Mouse (Mus musculus) kidney, embryonic 16.5 days (tissue): ENCODE measurements around the gene Mfsd7a. TPM values are rescaled to one million over a fixed set of nuclear protein-coding genes. Genes with fewer than 3 reads are reported as not detected.

ENCODE experiments used
- ATAC-seq: fragments of 200-750 bp; cut with Nextera tagmentation; 2 replicates; pipeline ENCODE4 v1.8.0; 2017; ENCODE audit warnings: moderate TSS enrichment; ENCODE audit not compliant: low FRiP score, low TSS enrichment
- H3K27ac ChIP-seq: fragments of 300-500 bp; sonication (generic); 2 replicates; pipeline ENCODE4 v1.5.1; 2014; ENCODE audit warnings: low read length
- H3K27me3 ChIP-seq: fragments of 300-500 bp; sonication (generic); 2 replicates; pipeline ENCODE4 v1.6.1; 2014; ENCODE audit warnings: low read length, control low read depth, mixed read lengths; ENCODE audit not compliant: insufficient read depth
- H3K36me3 ChIP-seq: fragments of 300-500 bp; sonication (generic); 2 replicates; pipeline ENCODE4 v1.6.1; 2014; ENCODE audit warnings: low read length, control low read depth, mixed read lengths; ENCODE audit not compliant: insufficient read depth
- H3K4me1 ChIP-seq: fragments of 300-500 bp; sonication (generic); 2 replicates; pipeline ENCODE4 v1.6.1; 2014; ENCODE audit warnings: low read length, control low read depth, mixed read lengths; ENCODE audit not compliant: insufficient read depth
- H3K4me2 ChIP-seq: fragments of 300-500 bp; sonication (generic); replicated peaks from 2 replicates; pipeline ENCODE4 v1.6.1; 2014; ENCODE audit warnings: low read depth, low read length
- H3K4me3 ChIP-seq: fragments of 300-500 bp; sonication (generic); 2 replicates; pipeline ENCODE4 v1.5.1; 2014; ENCODE audit warnings: mild to moderate bottlenecking, low read length
- H3K9ac ChIP-seq: fragments of 300-500 bp; sonication (generic); replicated peaks from 2 replicates; pipeline ENCODE4 v1.6.1; 2014; ENCODE audit warnings: low read length
- H3K9me3 ChIP-seq: fragments of 300-500 bp; sonication (generic); 2 replicates; pipeline ENCODE4 v1.6.1; 2016; ENCODE audit warnings: low read length, control low read depth
- WGBS: fragments of 180-500 bp; shearing (Covaris S2); extraction: QIAGEN DNeasy Blood & Tissue Kit; methylation state at CpG from one replicate; pipeline ENCODE4 v1.1.7; 2014; 5-methylcytosine and 5-hydroxymethylcytosine counted together
- polyA plus RNA-seq: library from polyadenylated mRNA; unstranded; fragments of >200 nt; fragmentation: Nextera tagmentation; extraction: Ambion mirVana; gene quantifications from 2 replicates; pipeline ENCODE4 v1.2.1, GENCODE M21; 2015

Gene Mfsd7a
- polyA plus RNA-seq, 1 experiment from 2014 or later = 0.37 TPM

GRCm38 (mm10) chr5:108461082-108462065 lies 12.7 kb upstream of the Mfsd7a start, which contains the start of gene Pcgf3:
Gene Pcgf3 (plus strand): TSS chr5:108461232.
- H3K9me3 ChIP-seq = no peaks in the 10 kb centered on the region
- H3K27ac ChIP-seq = peak within 1 kb of the TSS; percentile 80
- ATAC-seq = peak; percentile 97
- H3K4me3 ChIP-seq = peak within 1 kb of the TSS; percentile 86
- H3K4me1 ChIP-seq = peaks cover 29% of the 10 kb centered on the region
- peak within 1 kb of the TSS; percentile 90 for H3K4me2 ChIP-seq
- H3K27me3 ChIP-seq = peaks cover 6% of the 10 kb centered on the region; the same call in 1 of the 2 replicates
- no peaks in the 10 kb centered on the region for H3K36me3 ChIP-seq
- under 1% methylated on average over 47 of the region's 62 CpGs for WGBS
- H3K9ac ChIP-seq = peak within 1 kb of the TSS; percentile 99

GRCm38 (mm10) chr5:108460461-108460860 lies 11.8 kb upstream of the Mfsd7a start:
- 42% methylated on average over 6 of the region's 6 CpGs for WGBS
- ATAC-seq = no peak
- H3K9ac ChIP-seq = peak overlapping the region; percentile 63

GRCm38 (mm10) chr5:108458706-108459105 lies 10.0 kb upstream of the Mfsd7a start:
- Histone ChIP-seq H3K4me2 (no peak overlapping the region), H3K9me3 (no peaks in the 10 kb centered on the region), H3K36me3 (no peaks in the 10 kb centered on the region), H3K4me1 (peaks cover 21% of the 10 kb centered on the region), H3K4me3 (no peak overlapping the region), H3K27me3 (peaks cover 6% of the 10 kb centered on the region; the same call in 1 of the 2 replicates), H3K9ac (no peak overlapping the region), H3K27ac (no peak overlapping the region)
- ATAC-seq = no peak
- 72% methylated on average over 2 of the region's 2 CpGs for WGBS

More at GRCm38 (mm10) chr5:108460461-108460860, 11.8 kb upstream of the Mfsd7a start:
- Histone ChIP-seq H3K4me1 (peaks cover 29% of the 10 kb centered on the region), H3K27me3 (peaks cover 6% of the 10 kb centered on the region; the same call in 1 of the 2 replicates), H3K36me3 (no peaks in the 10 kb centered on the region), H3K27ac (no peak overlapping the region), H3K4me2 (peak overlapping the region; percentile 90), H3K9me3 (no peaks in the 10 kb centered on the region), H3K4me3 (peak overlapping the region; percentile 86)

GRCm38 (mm10) chr5:108454094-108454493 lies 5.4 kb upstream of the Mfsd7a start:
- H3K4me3 ChIP-seq = no peak overlapping the region
- H3K27me3 ChIP-seq = peaks cover 2% of the 10 kb centered on the region; the same call in 1 of the 2 replicates
- no peak for ATAC-seq
- H3K27ac ChIP-seq = no peak overlapping the region
- H3K4me1 ChIP-seq = peaks cover 3% of the 10 kb centered on the region
- no peaks in the 10 kb centered on the region for H3K36me3 ChIP-seq
- H3K9me3 ChIP-seq = no peaks in the 10 kb centered on the region
- no peak overlapping the region for H3K9ac ChIP-seq
- 44% methylated on average over 3 of the region's 3 CpGs for WGBS
- H3K4me2 ChIP-seq = no peak overlapping the region

GRCm38 (mm10) chr5:108452422-108452821 lies 3.7 kb upstream of the Mfsd7a start:
- no peak for ATAC-seq
- Histone ChIP-seq H3K4me1 (peaks cover 12% of the 10 kb centered on the region), H3K4me2 (no peak overlapping the region), H3K27me3 (peaks cover 2% of the 10 kb centered on the region; the same call in 1 of the 2 replicates), H3K9ac (no peak overlapping the region), H3K36me3 (no peaks in the 10 kb centered on the region), H3K9me3 (no peaks in the 10 kb centered on the region), H3K27ac (no peak overlapping the region), H3K4me3 (no peak overlapping the region)
- WGBS = 86% methylated on average over 1 of the region's 1 CpGs

- H3K4me3 ChIP-seq = no peak overlapping the region
- H3K36me3 ChIP-seq = no peaks in the 10 kb centered on the region
- WGBS = 76% methylated on average over 1 of the region's 1 CpGs
- H3K9me3 ChIP-seq = no peaks in the 10 kb centered on the region
- peaks cover 12% of the 10 kb centered on the region for H3K4me1 ChIP-seq
- peaks cover 2% of the 10 kb centered on the region; the same call in 1 of the 2 replicates for H3K27me3 ChIP-seq
- H3K9ac ChIP-seq = no peak overlapping the region
- H3K27ac ChIP-seq = no peak overlapping the region
- H3K4me2 ChIP-seq = no peak overlapping the region
- no peak for ATAC-seq
Measured at GRCm38 (mm10) chr5:108451611-108452010, 2.9 kb upstream of the Mfsd7a start.

- no peak overlapping the region for H3K9ac ChIP-seq
- no peaks in the 10 kb centered on the region for H3K9me3 ChIP-seq
- WGBS = 80% methylated on average over 8 of the region's 8 CpGs
- H3K27me3 ChIP-seq = peaks cover 2% of the 10 kb centered on the region; the same call in 1 of the 2 replicates
- no peak for ATAC-seq
- H3K4me3 ChIP-seq = no peak overlapping the region
- H3K4me1 ChIP-seq = peaks cover 12% of the 10 kb centered on the region
- H3K4me2 ChIP-seq = no peak overlapping the region
- no peak overlapping the region for H3K27ac ChIP-seq
- no peaks in the 10 kb centered on the region for H3K36me3 ChIP-seq
Measured at GRCm38 (mm10) chr5:108450837-108451540, 2.3 kb upstream of the Mfsd7a start.

- peaks cover 2% of the 10 kb centered on the region; the same call in 1 of the 2 replicates for H3K27me3 ChIP-seq
- H3K4me3 ChIP-seq = no peak overlapping the region
- H3K9ac ChIP-seq = no peak overlapping the region; the same call in 1 of the 2 replicates
- H3K27ac ChIP-seq = no peak overlapping the region
- ATAC-seq = no peak
- no peaks in the 10 kb centered on the region for H3K9me3 ChIP-seq
- H3K36me3 ChIP-seq = no peaks in the 10 kb centered on the region
- H3K4me2 ChIP-seq = peak overlapping the region; percentile 79
- H3K4me1 ChIP-seq = peaks cover 12% of the 10 kb centered on the region
- 87% methylated on average over 7 of the region's 7 CpGs for WGBS
Measured at GRCm38 (mm10) chr5:108447857-108448256, 834 bp downstream of the Mfsd7a start.

- H3K27me3 ChIP-seq = peaks cover 2% of the 10 kb centered on the region; the same call in 1 of the 2 replicates
- H3K36me3 ChIP-seq = no peaks in the 10 kb centered on the region
- H3K9me3 ChIP-seq = no peaks in the 10 kb centered on the region
- 79% methylated on average over 3 of the region's 3 CpGs for WGBS
- peaks cover 12% of the 10 kb centered on the region for H3K4me1 ChIP-seq
- H3K9ac ChIP-seq = no peak overlapping the region
- ATAC-seq = no peak
- no peak overlapping the region for H3K27ac ChIP-seq
- H3K4me3 ChIP-seq = no peak overlapping the region
- no peak overlapping the region for H3K4me2 ChIP-seq
Measured at GRCm38 (mm10) chr5:108446973-108447372, 1.7 kb downstream of the Mfsd7a start.
